In the genomic region with DNA sequence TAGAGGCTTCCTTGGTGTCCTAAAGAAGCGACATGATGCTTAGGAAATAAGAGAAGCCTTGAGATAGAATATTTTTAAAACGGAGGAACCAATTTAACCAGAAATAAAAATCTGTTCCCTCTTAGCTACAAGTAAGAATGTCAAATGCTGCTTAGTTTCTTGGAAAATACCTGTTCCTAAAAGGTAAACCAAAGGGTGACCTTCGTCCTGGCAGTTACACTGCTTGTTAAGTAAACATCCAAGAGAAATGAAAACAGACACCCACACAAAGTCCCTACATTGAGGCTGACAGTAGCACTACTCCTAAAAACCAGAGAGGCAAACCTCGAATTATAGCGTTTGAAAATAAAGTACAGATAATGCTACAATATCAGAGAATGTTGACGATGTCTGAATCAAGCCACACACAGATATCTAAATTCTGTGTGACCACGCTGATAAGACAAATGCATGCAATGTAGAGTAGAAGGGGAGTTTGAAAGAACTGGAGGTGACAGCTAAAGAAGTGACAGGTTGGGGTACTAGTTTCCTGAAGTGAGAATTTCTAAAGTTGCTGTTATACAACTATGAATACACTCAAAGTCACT, we compare ENCODE assay signal across 8 mouse cellular contexts. TPM values are rescaled to one million over a fixed set of nuclear protein-coding genes. Genes with fewer than 3 reads are reported as not detected.
DNase-seq lines count a peak whose midpoint lies in the region; ATAC-seq and TF ChIP-seq lines count a peak whose summit lies in the region.

No protein-coding gene starts in this region.

- peak overlapping the region; percentile 98 for H3K4me3 ChIP-seq in kidney, postnatal 0 days (replicated peaks; ENCODE audit: low read depth, low read length)
- H3K4me3 ChIP-seq in hindbrain, embryonic 16.5 days (ENCODE audit: low read length) = peak overlapping the region; percentile 85
- H3K4me3 ChIP-seq in myocyte = peak overlapping the region; percentile 71

- TF ChIP-seq CTCF in kidney, postnatal 0 days (IDR thresholded peaks at IDR 0.05; ENCODE audit: low read depth) = no peak

- H3K9me3 ChIP-seq in kidney, postnatal 0 days (replicated peaks; ENCODE audit: low read length) = no peaks in the 10 kb centered on the region
- H3K9me3 ChIP-seq in hindbrain, embryonic 16.5 days (ENCODE audit: control insufficient read depth, low read length) = no peaks in the 10 kb centered on the region

- H3K9ac ChIP-seq in kidney, postnatal 0 days (ENCODE audit: low read depth, low read length) = peak overlapping the region; percentile 99
- H3K9ac ChIP-seq in hindbrain, embryonic 16.5 days (ENCODE audit: low read depth, low read length) = peak overlapping the region; percentile 93

- peak overlapping the region; percentile 97 for H3ac ChIP-seq in myocyte (ENCODE audit: control insufficient read depth, insufficient read length)

- no peak for TF ChIP-seq POLR2A in myocyte (IDR thresholded peaks at IDR 0.05; ENCODE audit: insufficient read length, low read depth)

- H3K4me2 ChIP-seq in kidney, postnatal 0 days (ENCODE audit: low read length) = peak overlapping the region; percentile 88
- H3K4me2 ChIP-seq in hindbrain, embryonic 16.5 days (ENCODE audit: low read length) = peak overlapping the region; percentile 90
- peak overlapping the region; percentile 92 for H3K4me2 ChIP-seq in myocyte (ENCODE audit: low read depth)

- no peak for DNase-seq in kidney, postnatal 0 days (ENCODE audit: low spot score)
- no peak for DNase-seq in kidney, postnatal 25 days
- peak; percentile 32 for DNase-seq in c-Kit-positive CD71-positive TER-119-negative erythroid progenitor cells, embryonic 14.5 days (ENCODE audit: low read depth)
- DNase-seq in retina, embryonic 14.5 days (ENCODE audit: low spot score) = no peak
- DNase-seq in cerebellum, postnatal 4 days (ENCODE audit: low spot score in 2 of 2) = no peak
- DNase-seq in adrenal gland, postnatal 10 days = no peak

- 32% methylated on average over 7 of the region's 7 CpGs for WGBS in kidney, postnatal 0 days
- WGBS in hindbrain, embryonic 16.5 days = 43% methylated on average over 7 of the region's 7 CpGs

- H3K27ac ChIP-seq in kidney, postnatal 0 days = peak overlapping the region; percentile 96; the same call in 1 of the 2 replicates
- peak overlapping the region; percentile 93; the same call in 1 of the 2 replicates for H3K27ac ChIP-seq in hindbrain, embryonic 16.5 days (ENCODE audit: low read depth, low read length)

- H3K4me1 ChIP-seq in kidney, postnatal 0 days (replicated peaks; ENCODE audit: insufficient read depth, low read length) = peaks cover 14% of the 10 kb centered on the region; the same call in 1 of the 2 replicates
- peaks cover 21% of the 10 kb centered on the region for H3K4me1 ChIP-seq in hindbrain, embryonic 16.5 days (ENCODE audit: control insufficient read depth, insufficient read depth, low read depth, low read length)

- H3K36me3 ChIP-seq in kidney, postnatal 0 days (ENCODE audit: insufficient read depth, low read length) = no peaks in the 10 kb centered on the region
- no peaks in the 10 kb centered on the region for H3K36me3 ChIP-seq in hindbrain, embryonic 16.5 days (ENCODE audit: control insufficient read depth, insufficient read depth, low read length)
- no peaks in the 10 kb centered on the region for H3K36me3 ChIP-seq in myocyte (ENCODE audit: control insufficient read depth, insufficient read depth)

- H3K27me3 ChIP-seq in kidney, postnatal 0 days (ENCODE audit: insufficient read depth, low read length) = no peaks in the 10 kb centered on the region
- H3K27me3 ChIP-seq in hindbrain, embryonic 16.5 days (replicated peaks; ENCODE audit: control insufficient read depth, insufficient read depth, low read length) = no peaks in the 10 kb centered on the region
- no peaks in the 10 kb centered on the region for H3K27me3 ChIP-seq in myocyte (ENCODE audit: control insufficient read depth, insufficient read depth, insufficient read length)

- H3K79me2 ChIP-seq in myocyte (ENCODE audit: control insufficient read depth, insufficient read depth) = peaks cover 37% of the 10 kb centered on the region

- no peak for ATAC-seq in kidney, postnatal 0 days (replicated peaks; ENCODE audit: low FRiP score, low read depth)
- ATAC-seq in hindbrain, embryonic 16.5 days = no peak

TF ChIP-seq in myocyte, 11 proteins besides CTCF, POLR2A, EP300 and RAD21:
- TF ChIP-seq MYOG (IDR thresholded peaks at IDR 0.05; ENCODE audit: control insufficient read depth in 1 of 3, insufficient read depth in 1 of 3, insufficient read length in 2 of 3, low read depth in 2 of 3) (no peak), CEBPB (IDR thresholded peaks at IDR 0.05; ENCODE audit: insufficient read depth, poor library complexity, severe bottlenecking) (no peak), POLR2AphosphoS2 (IDR thresholded peaks at IDR 0.05; ENCODE audit: insufficient read length, low read depth) (no peak), MAX (IDR thresholded peaks at IDR 0.05; ENCODE audit: low read depth) (no peak), TCF12 (IDR thresholded peaks at IDR 0.05; ENCODE audit: insufficient read depth, poor library complexity, severe bottlenecking) (no peak), E2F4 (IDR thresholded peaks at IDR 0.05; ENCODE audit: insufficient read depth) (no peak), SRF (IDR thresholded peaks at IDR 0.05; ENCODE audit: control insufficient read depth, insufficient read length, low read depth) (no peak), REST (IDR thresholded peaks at IDR 0.05; ENCODE audit: insufficient read depth, insufficient read length) (no peak), USF1 (IDR thresholded peaks at IDR 0.05; ENCODE audit: low read depth) (no peak), TCF3 (IDR thresholded peaks at IDR 0.05; ENCODE audit: insufficient read length, low read depth) (no peak), MYOD1 (IDR thresholded peaks at IDR 0.05; ENCODE audit: control insufficient read depth in 1 of 3, insufficient read length in 2 of 3, low read depth in 2 of 3) (no peak)

RNA-seq across cellular contexts. Expression of gene Amfr, which starts 0.5 kb away (rescaled TPM):
- 65.8 and 71.7 TPM in 2 replicates for polyA plus RNA-seq in kidney, postnatal 0 days (2015; fragmentation: Nextera tagmentation; extraction: Ambion mirVana)
- 57.4 and 71.5 TPM in 2 replicates for polyA plus RNA-seq in hindbrain, embryonic 16.5 days (2015; fragmentation: Nextera tagmentation; extraction: Ambion mirVana)
- 111 TPM for polyA plus RNA-seq in myocyte (2012; fragmentation: generic; extraction: Trizol)
- 100 to 1,000 TPM; 125 to 132 TPM for total RNA-seq in adrenal gland, postnatal 10 days (2021)

RNA-seq across cellular contexts. Expression of gene Nudt21, which starts 23.7 kb away (rescaled TPM):
- 106 TPM in 2 replicates for polyA plus RNA-seq in kidney, postnatal 0 days (2015; fragmentation: Nextera tagmentation; extraction: Ambion mirVana)
- 77.1 and 78.7 TPM in 2 replicates for polyA plus RNA-seq in hindbrain, embryonic 16.5 days (2015; fragmentation: Nextera tagmentation; extraction: Ambion mirVana)
- 88.6 TPM for polyA plus RNA-seq in myocyte (2012; fragmentation: generic; extraction: Trizol)
- 10 to 100 TPM; 47.6 to 48.3 TPM for total RNA-seq in adrenal gland, postnatal 10 days (2021)

RNA-seq across cellular contexts. Expression of gene Ogfod1, which starts 23.9 kb away (rescaled TPM):
- polyA plus RNA-seq in kidney, postnatal 0 days (2015; fragmentation: Nextera tagmentation; extraction: Ambion mirVana) = 5.8 and 6.1 TPM in 2 replicates
- 15.8 and 16.2 TPM in 2 replicates for polyA plus RNA-seq in hindbrain, embryonic 16.5 days (2015; fragmentation: Nextera tagmentation; extraction: Ambion mirVana)
- 15.6 TPM for polyA plus RNA-seq in myocyte (2012; fragmentation: generic; extraction: Trizol)
- total RNA-seq in adrenal gland, postnatal 10 days (2021) = 10 to 100 TPM; 14.5 to 15.6 TPM
